Mouse (Mus musculus) limb, embryonic 14.5 days (tissue): ENCODE results near the gene Ano4. TPM values are rescaled to one million over a fixed set of nuclear protein-coding genes. Genes with fewer than 3 reads are reported as not detected.

Experiments used
- ATAC-seq: fragments of 200-750 bp; cut with Nextera tagmentation; 2 replicates; pipeline ENCODE4 v1.8.0; 2017; ENCODE audit warnings: low read depth, moderate number of reproducible peaks, moderate TSS enrichment; ENCODE audit not compliant: low FRiP score
- DNase-seq: peaks from one replicate; pipeline ENCODE4 v3.0.0-alpha.2; 2015; ENCODE audit warnings: low spot score
- H3K27ac ChIP-seq: fragments of 300-500 bp; sonication (generic); replicated peaks from 2 replicates; pipeline ENCODE4 v1.5.1; 2014; ENCODE audit warnings: low read depth, mild to moderate bottlenecking, low read length, moderate library complexity, mixed read lengths
- H3K27me3 ChIP-seq: fragments of 300-500 bp; sonication (generic); 2 replicates; pipeline ENCODE4 v1.6.1; 2014; ENCODE audit warnings: low read length, mixed read lengths; ENCODE audit not compliant: control insufficient read depth, insufficient read depth
- H3K36me3 ChIP-seq: fragments of 300-500 bp; sonication (generic); 2 replicates; pipeline ENCODE4 v1.6.1; 2014; ENCODE audit warnings: mild to moderate bottlenecking, low read length, moderate library complexity, mixed read lengths; ENCODE audit not compliant: control insufficient read depth, insufficient read depth
- H3K4me1 ChIP-seq: fragments of 300-500 bp; sonication (generic); 2 replicates; pipeline ENCODE4 v1.6.1; 2014; ENCODE audit warnings: antibody characterized with exemption, low read length, mixed read lengths; ENCODE audit not compliant: control insufficient read depth, insufficient read depth
- H3K4me2 ChIP-seq: fragments of 300-500 bp; sonication (generic); replicated peaks from 2 replicates; pipeline ENCODE4 v1.6.1; 2014; ENCODE audit warnings: low read depth, mild to moderate bottlenecking, low read length, moderate library complexity; ENCODE audit not compliant: severe bottlenecking
- H3K4me3 ChIP-seq: fragments of 300-500 bp; sonication (generic); replicated peaks from 2 replicates; pipeline ENCODE4 v1.5.1; 2014; ENCODE audit warnings: low read length
- H3K9ac ChIP-seq: fragments of 300-500 bp; sonication (generic); 2 replicates; pipeline ENCODE4 v1.6.1; 2014; ENCODE audit warnings: mild to moderate bottlenecking, low read depth, low read length, moderate library complexity; ENCODE audit not compliant: severe bottlenecking
- H3K9me3 ChIP-seq: fragments of 300-500 bp; sonication (generic); 2 replicates; pipeline ENCODE4 v1.6.1; 2016; ENCODE audit warnings: low read length; ENCODE audit not compliant: control insufficient read depth
- POLR2A ChIP-seq: fragments of 200-500 bp; IDR thresholded peaks from 2 replicates; pipeline ENCODE4 v1.8.0; 2012; ENCODE audit warnings: inconsistent platforms, mild to moderate bottlenecking, moderate library complexity, borderline replicate concordance; ENCODE audit not compliant: insufficient read depth, insufficient read length; ENCODE audit errors: extremely low read depth
- WGBS: fragments of 180-500 bp; shearing (Covaris S2); extraction: QIAGEN DNeasy Blood & Tissue Kit; methylation state at CpG from one replicate; pipeline ENCODE4 v1.1.7; 2014; 5-methylcytosine and 5-hydroxymethylcytosine counted together
- polyA plus RNA-seq, 2 experiments: library from polyadenylated mRNA; depleted of rRNA in 1 of 2; stranded (reverse) in 1 of 2; unstranded in 1 of 2; fragments of >200 nt; fragmentation: Nextera tagmentation in 1 of 2; extraction: Ambion mirVana in 1 of 2; gene quantifications; 2 replicates each; pipeline versions ENCODE4 v1.2.1 to v1.2.3; 2012 to 2014

Ano4 gene
- polyA plus RNA-seq, 2 experiments, result 0.50 to 1.0 TPM

- Histone ChIP-seq H3K4me3 (peak overlapping the region; percentile 30), H3K9ac (peak overlapping the region; percentile 13), H3K27ac (no peak overlapping the region), H3K9me3 (no peaks in the 10 kb centered on the region), H3K36me3 (no peaks in the 10 kb centered on the region), H3K4me1 (peaks cover 9% of the 10 kb centered on the region), H3K27me3 (no peaks in the 10 kb centered on the region), H3K4me2 (peak overlapping the region; percentile 58)
- TF ChIP-seq POLR2A, result no peak
- 2% methylated on average over 15 of the region's 16 CpGs for WGBS
- DNase-seq, result no peak
- no peak for ATAC-seq
Measured at GRCm38 (mm10) chr10:89257457-89258381, 86.8 kb downstream of the Ano4 start.

- DNase-seq, result no peak
- Histone ChIP-seq H3K4me3 (peak overlapping the region; percentile 30), H3K9me3 (no peaks in the 10 kb centered on the region), H3K9ac (peak overlapping the region; percentile 13), H3K27ac (no peak overlapping the region), H3K36me3 (no peaks in the 10 kb centered on the region), H3K4me2 (peak overlapping the region; percentile 58), H3K27me3 (no peaks in the 10 kb centered on the region), H3K4me1 (peaks cover 9% of the 10 kb centered on the region)
- ATAC-seq, result peak; percentile 53; the same call in 1 of the 2 replicates
- no peak for TF ChIP-seq POLR2A
- WGBS, result 2% methylated on average over 17 of the region's 17 CpGs
Measured at GRCm38 (mm10) chr10:89256762-89257456, 87.7 kb downstream of the Ano4 start.

GRCm38 (mm10) chr10:89254765-89255164, 89.8 kb downstream of the Ano4 start:
- H3K4me1 ChIP-seq, result peaks cover 9% of the 10 kb centered on the region
- WGBS, result 75% methylated on average over 5 of the region's 5 CpGs
- H3K27me3 ChIP-seq, result no peaks in the 10 kb centered on the region
- H3K36me3 ChIP-seq, result no peaks in the 10 kb centered on the region
- no peaks in the 10 kb centered on the region for H3K9me3 ChIP-seq
- DNase-seq (no peak), ATAC-seq (no peak)
- H3K9ac ChIP-seq, result no peak overlapping the region
- H3K4me3 ChIP-seq, result no peak overlapping the region
- no peak overlapping the region for H3K27ac ChIP-seq
- H3K4me2 ChIP-seq, result no peak overlapping the region
- no peak for TF ChIP-seq POLR2A

GRCm38 (mm10) chr10:89253799-89254198, 90.8 kb downstream of the Ano4 start:
- no peaks in the 10 kb centered on the region for H3K9me3 ChIP-seq
- no peak for ATAC-seq
- no peak overlapping the region for H3K4me3 ChIP-seq
- H3K4me2 ChIP-seq, result no peak overlapping the region
- H3K4me1 ChIP-seq, result peaks cover 9% of the 10 kb centered on the region
- 72% methylated on average over 3 of the region's 3 CpGs for WGBS
- H3K27me3 ChIP-seq, result no peaks in the 10 kb centered on the region
- H3K9ac ChIP-seq, result no peak overlapping the region
- DNase-seq, result no peak
- TF ChIP-seq POLR2A, result no peak
- H3K27ac ChIP-seq, result no peak overlapping the region
- no peaks in the 10 kb centered on the region for H3K36me3 ChIP-seq

- H3K4me1 ChIP-seq, result peaks cover 4% of the 10 kb centered on the region
- no peak overlapping the region for H3K9ac ChIP-seq
- no peak overlapping the region for H3K4me3 ChIP-seq
- WGBS, result 79% methylated on average over 5 of the region's 5 CpGs
- H3K4me2 ChIP-seq, result no peak overlapping the region
- H3K27ac ChIP-seq, result no peak overlapping the region
- ATAC-seq (no peak), DNase-seq (no peak)
- H3K27me3 ChIP-seq, result no peaks in the 10 kb centered on the region
- H3K36me3 ChIP-seq, result no peaks in the 10 kb centered on the region
- H3K9me3 ChIP-seq, result no peaks in the 10 kb centered on the region
- no peak for TF ChIP-seq POLR2A
Measured at GRCm38 (mm10) chr10:89252636-89253035, 91.9 kb downstream of the Ano4 start.
